Mouse (Mus musculus): ENCODE results near the gene Pak1. TPM values are rescaled to one million over a fixed set of nuclear protein-coding genes. Genes with fewer than 3 reads are reported as not detected.

The Pak1 gene
- polyA plus RNA-seq, 1 experiment: 56.4 TPM

- TF ChIP-seq POLR2A (IDR thresholded peaks at IDR 0.05; ENCODE audit: low read depth, low read length): no peak
- no peak for TF ChIP-seq CTCF (IDR thresholded peaks at IDR 0.05; ENCODE audit: extremely low read depth, insufficient read length, insufficient replicate concordance, low read depth, low read length)
- peak overlapping the region; percentile 88 for H3K27ac ChIP-seq (ENCODE audit: insufficient read depth, low read depth, low read length)
- 35% methylated on average over 1 of the region's 1 CpGs for WGBS
- no peaks in the 10 kb centered on the region for H3K36me3 ChIP-seq (ENCODE audit: control insufficient read depth, insufficient read depth, low read length)
- H3K4me1 ChIP-seq (ENCODE audit: control insufficient read depth, insufficient read depth, insufficient read length, low read length): peaks cover 19% of the 10 kb centered on the region; the same call in 1 of the 2 replicates
- no peaks in the 10 kb centered on the region for H3K27me3 ChIP-seq (ENCODE audit: control insufficient read depth, insufficient read depth, low read length)
- H3K4me3 ChIP-seq (ENCODE audit: low read depth, low read length): no peak overlapping the region
Observed at GRCm38 (mm10) chr7:97780222-97780621, 8.1 kb upstream of the Pak1 start.

GRCm38 (mm10) chr7:97780815-97781214, 7.5 kb upstream of the Pak1 start:
- 5% methylated on average over 1 of the region's 1 CpGs for WGBS
- peak overlapping the region; percentile 88 for H3K27ac ChIP-seq (ENCODE audit: insufficient read depth, low read depth, low read length)
- TF ChIP-seq POLR2A (IDR thresholded peaks at IDR 0.05; ENCODE audit: low read depth, low read length): no peak
- no peak for TF ChIP-seq CTCF (IDR thresholded peaks at IDR 0.05; ENCODE audit: extremely low read depth, insufficient read length, insufficient replicate concordance, low read depth, low read length)
- no peak overlapping the region for H3K4me3 ChIP-seq (ENCODE audit: low read depth, low read length)
- no peaks in the 10 kb centered on the region for H3K36me3 ChIP-seq (ENCODE audit: control insufficient read depth, insufficient read depth, low read length)
- no peaks in the 10 kb centered on the region for H3K27me3 ChIP-seq (ENCODE audit: control insufficient read depth, insufficient read depth, low read length)
- peaks cover 19% of the 10 kb centered on the region; the same call in 1 of the 2 replicates for H3K4me1 ChIP-seq (ENCODE audit: control insufficient read depth, insufficient read depth, insufficient read length, low read length)

GRCm38 (mm10) chr7:97781496-97781895, 6.8 kb upstream of the Pak1 start:
- H3K4me1 ChIP-seq (ENCODE audit: control insufficient read depth, insufficient read depth, insufficient read length, low read length): peaks cover 19% of the 10 kb centered on the region; the same call in 1 of the 2 replicates
- no peak overlapping the region for H3K4me3 ChIP-seq (ENCODE audit: low read depth, low read length)
- no peak for TF ChIP-seq CTCF (IDR thresholded peaks at IDR 0.05; ENCODE audit: extremely low read depth, insufficient read length, insufficient replicate concordance, low read depth, low read length)
- no peak for TF ChIP-seq POLR2A (IDR thresholded peaks at IDR 0.05; ENCODE audit: low read depth, low read length)
- 71% methylated on average over 8 of the region's 8 CpGs for WGBS
- no peaks in the 10 kb centered on the region for H3K27me3 ChIP-seq (ENCODE audit: control insufficient read depth, insufficient read depth, low read length)
- H3K36me3 ChIP-seq (ENCODE audit: control insufficient read depth, insufficient read depth, low read length): no peaks in the 10 kb centered on the region
- H3K27ac ChIP-seq (ENCODE audit: insufficient read depth, low read depth, low read length): peak overlapping the region; percentile 55; the same call in 1 of the 2 replicates

GRCm38 (mm10) chr7:97783523-97783922, 4.8 kb upstream of the Pak1 start:
- H3K27me3 ChIP-seq (ENCODE audit: control insufficient read depth, insufficient read depth, low read length): no peaks in the 10 kb centered on the region
- peaks cover 23% of the 10 kb centered on the region for H3K4me1 ChIP-seq (ENCODE audit: control insufficient read depth, insufficient read depth, insufficient read length, low read length)
- no peak overlapping the region for H3K27ac ChIP-seq (ENCODE audit: insufficient read depth, low read depth, low read length)
- TF ChIP-seq CTCF (IDR thresholded peaks at IDR 0.05; ENCODE audit: extremely low read depth, insufficient read length, insufficient replicate concordance, low read depth, low read length) (no peak), POLR2A (IDR thresholded peaks at IDR 0.05; ENCODE audit: low read depth, low read length) (no peak)
- 68% methylated on average over 5 of the region's 5 CpGs for WGBS
- no peaks in the 10 kb centered on the region for H3K36me3 ChIP-seq (ENCODE audit: control insufficient read depth, insufficient read depth, low read length)
- H3K4me3 ChIP-seq (ENCODE audit: low read depth, low read length): no peak overlapping the region

- Histone ChIP-seq H3K4me1 (ENCODE audit: control insufficient read depth, insufficient read depth, insufficient read length, low read length) (peaks cover 11% of the 10 kb centered on the region), H3K36me3 (ENCODE audit: control insufficient read depth, insufficient read depth, low read length) (no peaks in the 10 kb centered on the region), H3K27ac (ENCODE audit: insufficient read depth, low read depth, low read length) (peak overlapping the region; percentile 92), H3K4me3 (ENCODE audit: low read depth, low read length) (peak overlapping the region; percentile 81), H3K27me3 (ENCODE audit: control insufficient read depth, insufficient read depth, low read length) (0 out of 2 replicates have a peak, but pooled peaks cover 7% of the 10 kb centered on the region)
- peak; percentile 24; the same call in 1 of the 2 replicates for TF ChIP-seq POLR2A (IDR thresholded peaks at IDR 0.05; ENCODE audit: low read depth, low read length)
- no peak for TF ChIP-seq CTCF (IDR thresholded peaks at IDR 0.05; ENCODE audit: extremely low read depth, insufficient read length, insufficient replicate concordance, low read depth, low read length)
- 1% methylated on average over 79 of the region's 84 CpGs for WGBS
Observed at GRCm38 (mm10) chr7:97788669-97789483, 535 bp downstream of the Pak1 start.

GRCm38 (mm10) chr7:97790272-97790671, 1.9 kb downstream of the Pak1 start:
- H3K4me1 ChIP-seq (ENCODE audit: control insufficient read depth, insufficient read depth, insufficient read length, low read length): peaks cover 13% of the 10 kb centered on the region
- TF ChIP-seq POLR2A (IDR thresholded peaks at IDR 0.05; ENCODE audit: low read depth, low read length) (no peak), CTCF (IDR thresholded peaks at IDR 0.05; ENCODE audit: extremely low read depth, insufficient read length, insufficient replicate concordance, low read depth, low read length) (no peak)

GRCm38 (mm10) chr7:97792324-97792723, 4.0 kb downstream of the Pak1 start:
- Histone ChIP-seq H3K4me1 (ENCODE audit: control insufficient read depth, insufficient read depth, insufficient read length, low read length) (peaks cover 16% of the 10 kb centered on the region), H3K36me3 (ENCODE audit: control insufficient read depth, insufficient read depth, low read length) (no peaks in the 10 kb centered on the region), H3K4me3 (ENCODE audit: low read depth, low read length) (no peak overlapping the region), H3K27ac (ENCODE audit: insufficient read depth, low read depth, low read length) (no peak overlapping the region), H3K27me3 (ENCODE audit: control insufficient read depth, insufficient read depth, low read length) (0 out of 2 replicates have a peak, but pooled peaks cover 7% of the 10 kb centered on the region)
- TF ChIP-seq CTCF (IDR thresholded peaks at IDR 0.05; ENCODE audit: extremely low read depth, insufficient read length, insufficient replicate concordance, low read depth, low read length) (no peak), POLR2A (IDR thresholded peaks at IDR 0.05; ENCODE audit: low read depth, low read length) (no peak)
- WGBS: 40% methylated on average over 2 of the region's 2 CpGs

More at GRCm38 (mm10) chr7:97790272-97790671, 1.9 kb downstream of the Pak1 start:
- WGBS: 21% methylated on average over 2 of the region's 2 CpGs
- peak overlapping the region; percentile 74; the same call in 1 of the 2 replicates for H3K27ac ChIP-seq (ENCODE audit: insufficient read depth, low read depth, low read length)
- H3K36me3 ChIP-seq (ENCODE audit: control insufficient read depth, insufficient read depth, low read length): no peaks in the 10 kb centered on the region
- no peak overlapping the region for H3K4me3 ChIP-seq (ENCODE audit: low read depth, low read length)
- 0 out of 2 replicates have a peak, but pooled peaks cover 7% of the 10 kb centered on the region for H3K27me3 ChIP-seq (ENCODE audit: control insufficient read depth, insufficient read depth, low read length)
